Mouse (Mus musculus): ENCODE results near the gene Tmem39b. TPM values are rescaled to one million over a fixed set of nuclear protein-coding genes. Genes with fewer than 3 reads are reported as not detected.

The Tmem39b gene
- polyA plus RNA-seq, 1 experiment from 2014 or later, result 23.3 TPM

DNA sequence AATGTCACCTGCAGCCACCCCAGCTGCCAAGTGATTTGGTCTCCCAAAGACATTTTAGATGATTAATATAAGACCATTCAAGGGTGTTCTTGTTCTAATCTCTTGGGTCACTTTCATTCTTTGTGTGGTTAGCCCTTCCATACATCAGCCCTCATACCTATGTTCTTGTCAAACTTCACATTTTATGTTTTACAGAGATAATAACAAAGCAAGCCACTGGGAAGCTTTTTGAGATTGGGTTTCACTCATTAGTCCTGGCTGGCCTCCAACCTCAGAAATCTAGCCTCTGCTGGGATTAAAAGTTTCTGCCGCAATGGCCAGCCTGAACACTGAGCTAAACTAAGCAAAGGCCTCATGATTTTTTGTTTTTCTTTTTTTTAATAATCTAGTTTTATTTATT lies 3.6 kb upstream of the Tmem39b start:
- Histone ChIP-seq H3K4me3 (ENCODE audit: low read depth, low read length) (no peak overlapping the region), H3K27ac (ENCODE audit: low read depth, low read length) (no peak overlapping the region), H3K4me1 (ENCODE audit: control insufficient read depth, insufficient read depth, low read length) (peaks cover 28% of the 10 kb centered on the region), H3K36me3 (ENCODE audit: control insufficient read depth, insufficient read depth, low read length) (peaks cover 12% of the 10 kb centered on the region), H3K4me2 (ENCODE audit: low read depth, low read length) (no peak overlapping the region), H3K9me3 (ENCODE audit: control insufficient read depth, low read length) (no peaks in the 10 kb centered on the region), H3K9ac (replicated peaks; ENCODE audit: low read depth, low read length) (no peak overlapping the region), H3K27me3 (ENCODE audit: control insufficient read depth, insufficient read depth, low read length) (no peaks in the 10 kb centered on the region)
- 79% methylated on average over 1 of the region's 1 CpGs for WGBS
- ATAC-seq (ENCODE audit: low read depth), result no peak

DNA sequence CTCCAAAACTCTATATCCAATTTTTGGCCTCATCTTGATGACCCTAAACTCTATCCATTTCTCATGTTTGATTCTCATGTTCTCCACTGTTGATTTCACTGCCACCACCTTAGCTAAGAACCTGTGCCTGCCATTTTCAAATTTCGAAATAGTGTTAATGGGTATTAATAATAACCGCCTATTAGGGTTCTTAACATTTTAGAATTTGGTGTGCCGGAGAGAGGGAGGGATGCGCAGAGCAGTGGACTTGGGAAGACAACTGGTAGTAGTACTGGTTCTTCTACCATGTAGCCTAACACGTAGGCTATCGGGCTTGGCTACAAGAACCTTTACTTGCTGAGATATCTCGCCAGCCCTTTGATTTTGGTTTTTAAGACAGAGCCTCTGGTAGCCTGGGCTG lies 553 bp upstream of the Tmem39b start:
- H3K9me3 ChIP-seq (ENCODE audit: control insufficient read depth, low read length), result no peaks in the 10 kb centered on the region
- peak overlapping the region; percentile 61 for H3K4me2 ChIP-seq (ENCODE audit: low read depth, low read length)
- H3K4me1 ChIP-seq (ENCODE audit: control insufficient read depth, insufficient read depth, low read length), result peaks cover 22% of the 10 kb centered on the region
- H3K4me3 ChIP-seq (ENCODE audit: low read depth, low read length), result peak overlapping the region; percentile 63
- ATAC-seq (ENCODE audit: low read depth), result no peak
- 80% methylated on average over 7 of the region's 7 CpGs for WGBS
- peaks cover 10% of the 10 kb centered on the region; the same call in 1 of the 2 replicates for H3K36me3 ChIP-seq (ENCODE audit: control insufficient read depth, insufficient read depth, low read length)
- H3K9ac ChIP-seq (replicated peaks; ENCODE audit: low read depth, low read length), result peak overlapping the region; percentile 78
- no peaks in the 10 kb centered on the region for H3K27me3 ChIP-seq (ENCODE audit: control insufficient read depth, insufficient read depth, low read length)
- peak overlapping the region; percentile 98 for H3K27ac ChIP-seq (ENCODE audit: low read depth, low read length)

DNA sequence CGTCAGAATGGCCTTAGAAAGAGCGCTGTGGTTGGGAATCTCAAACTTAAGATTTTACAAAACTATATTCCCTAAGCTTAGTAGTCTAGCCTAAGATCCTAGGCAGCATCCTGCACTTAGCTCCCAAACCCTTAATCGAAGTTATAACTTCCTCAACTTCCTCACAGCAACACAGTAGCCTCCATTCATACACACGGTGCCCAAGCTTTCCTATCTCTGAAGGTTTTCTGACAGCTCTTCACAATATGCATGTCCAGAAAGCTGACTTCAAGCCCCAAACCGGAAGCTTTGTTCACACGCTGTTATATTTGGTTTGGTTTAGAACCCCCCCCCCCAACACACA lies 852 bp downstream of the Tmem39b start:
- no peak; the same call in 1 of the 2 replicates for ATAC-seq (ENCODE audit: low read depth)
- Histone ChIP-seq H3K4me1 (ENCODE audit: control insufficient read depth, insufficient read depth, low read length) (peaks cover 16% of the 10 kb centered on the region), H3K9ac (replicated peaks; ENCODE audit: low read depth, low read length) (peak overlapping the region; percentile 78)

DNA sequence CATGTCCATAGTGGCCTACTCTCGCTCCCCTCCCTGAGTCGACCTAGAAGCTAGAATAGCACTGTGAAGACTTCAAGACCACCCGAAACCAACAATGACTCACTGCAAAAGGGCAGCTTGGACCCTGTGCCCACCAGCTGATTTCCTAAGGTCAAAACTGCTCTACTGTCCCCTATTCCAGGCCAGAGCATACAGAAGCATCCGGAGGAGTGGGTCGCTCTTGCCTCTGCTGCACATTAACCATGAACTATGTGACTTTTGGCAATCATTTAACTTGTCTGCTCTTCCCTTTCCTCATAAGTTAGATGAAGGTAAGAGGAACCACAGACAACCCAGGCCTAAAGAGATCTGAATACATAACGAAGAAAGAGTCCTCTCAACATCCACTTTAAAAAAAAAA lies 12.1 kb downstream of the Tmem39b start:
- Histone ChIP-seq H3K9me3 (ENCODE audit: control insufficient read depth, low read length) (no peaks in the 10 kb centered on the region), H3K36me3 (ENCODE audit: control insufficient read depth, insufficient read depth, low read length) (peaks cover 72% of the 10 kb centered on the region), H3K4me1 (ENCODE audit: control insufficient read depth, insufficient read depth, low read length) (no peaks in the 10 kb centered on the region), H3K4me3 (ENCODE audit: low read depth, low read length) (no peak overlapping the region), H3K27ac (ENCODE audit: low read depth, low read length) (no peak overlapping the region), H3K4me2 (ENCODE audit: low read depth, low read length) (no peak overlapping the region), H3K27me3 (ENCODE audit: control insufficient read depth, insufficient read depth, low read length) (no peaks in the 10 kb centered on the region), H3K9ac (replicated peaks; ENCODE audit: low read depth, low read length) (no peak overlapping the region)
- ATAC-seq (ENCODE audit: low read depth), result no peak
- 95% methylated on average over 6 of the region's 6 CpGs for WGBS

More for the DNA sequence above, 852 bp downstream of the Tmem39b start:
- no peaks in the 10 kb centered on the region for H3K9me3 ChIP-seq (ENCODE audit: control insufficient read depth, low read length)
- H3K27me3 ChIP-seq (ENCODE audit: control insufficient read depth, insufficient read depth, low read length), result no peaks in the 10 kb centered on the region
- WGBS, result 25% methylated on average over 6 of the region's 6 CpGs
- peak overlapping the region; percentile 98 for H3K27ac ChIP-seq (ENCODE audit: low read depth, low read length)
- peaks cover 22% of the 10 kb centered on the region for H3K36me3 ChIP-seq (ENCODE audit: control insufficient read depth, insufficient read depth, low read length)
- peak overlapping the region; percentile 43 for H3K4me2 ChIP-seq (ENCODE audit: low read depth, low read length)
- H3K4me3 ChIP-seq (ENCODE audit: low read depth, low read length), result peak overlapping the region; percentile 63

DNA sequence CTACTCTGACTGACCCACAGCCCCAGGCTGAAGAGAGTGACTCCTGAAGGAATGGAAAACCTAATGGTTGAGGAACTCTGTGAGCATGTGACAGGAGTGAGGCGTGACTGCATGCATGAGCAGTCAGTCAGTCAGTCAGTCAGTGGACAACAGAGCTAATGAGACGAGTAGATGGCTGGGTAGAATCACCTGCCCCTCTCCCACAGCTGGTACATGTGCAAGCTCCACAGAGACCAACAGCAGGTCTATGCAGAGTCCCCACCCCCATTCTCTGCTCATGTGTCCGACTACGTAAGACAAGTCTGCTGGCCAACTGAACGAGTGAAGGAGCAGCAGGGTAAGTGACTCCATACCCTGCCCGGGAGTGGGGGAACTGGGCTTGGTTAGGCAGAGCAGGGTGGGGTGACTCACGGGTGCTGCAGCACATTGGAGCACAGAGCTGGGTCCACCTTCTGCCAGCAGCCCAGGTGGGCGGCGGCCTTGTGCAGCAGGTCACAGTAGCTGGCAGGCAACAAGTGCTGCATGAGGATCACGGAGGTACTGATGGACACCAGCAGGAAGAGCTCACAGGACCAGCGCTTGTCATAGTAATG lies 12.6 kb downstream of the Tmem39b start:
- H3K4me2 ChIP-seq (ENCODE audit: low read depth, low read length), result no peak overlapping the region
- H3K27ac ChIP-seq (ENCODE audit: low read depth, low read length), result no peak overlapping the region
- H3K4me3 ChIP-seq (ENCODE audit: low read depth, low read length), result no peak overlapping the region
- 87% methylated on average over 11 of the region's 11 CpGs for WGBS
- no peak for ATAC-seq (ENCODE audit: low read depth)
- no peak overlapping the region for H3K9ac ChIP-seq (replicated peaks; ENCODE audit: low read depth, low read length)
- no peaks in the 10 kb centered on the region for H3K9me3 ChIP-seq (ENCODE audit: control insufficient read depth, low read length)
- peaks cover 71% of the 10 kb centered on the region for H3K36me3 ChIP-seq (ENCODE audit: control insufficient read depth, insufficient read depth, low read length)
- no peaks in the 10 kb centered on the region for H3K27me3 ChIP-seq (ENCODE audit: control insufficient read depth, insufficient read depth, low read length)
- no peaks in the 10 kb centered on the region for H3K4me1 ChIP-seq (ENCODE audit: control insufficient read depth, insufficient read depth, low read length)

DNA sequence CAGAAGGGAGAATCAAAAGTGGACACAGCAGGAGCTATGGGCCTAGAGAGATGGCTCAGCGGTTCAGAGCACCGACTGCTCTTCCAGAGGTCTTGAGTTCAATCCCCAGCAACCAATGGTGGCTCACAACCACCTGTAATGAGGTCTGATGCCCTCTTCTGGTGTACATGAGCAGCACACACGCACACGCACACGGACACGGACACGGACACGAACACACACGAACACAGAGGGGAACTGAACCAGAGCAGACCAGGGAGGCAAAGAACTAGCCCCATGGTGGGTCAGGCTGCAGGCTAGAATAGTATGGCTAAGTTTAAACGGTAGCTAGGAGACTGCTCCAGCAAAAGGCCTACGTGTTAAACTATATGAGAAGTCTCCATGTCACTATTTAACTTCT lies 14.8 kb downstream of the Tmem39b start:
- H3K4me2 ChIP-seq (ENCODE audit: low read depth, low read length), result no peak overlapping the region
- H3K9me3 ChIP-seq (ENCODE audit: control insufficient read depth, low read length), result no peaks in the 10 kb centered on the region
- H3K27ac ChIP-seq (ENCODE audit: low read depth, low read length), result no peak overlapping the region
- no peak overlapping the region for H3K4me3 ChIP-seq (ENCODE audit: low read depth, low read length)
- WGBS, result 98% methylated on average over 11 of the region's 11 CpGs
- H3K27me3 ChIP-seq (ENCODE audit: control insufficient read depth, insufficient read depth, low read length), result no peaks in the 10 kb centered on the region
- no peak for ATAC-seq (ENCODE audit: low read depth)
- no peak overlapping the region for H3K9ac ChIP-seq (replicated peaks; ENCODE audit: low read depth, low read length)
- no peaks in the 10 kb centered on the region for H3K4me1 ChIP-seq (ENCODE audit: control insufficient read depth, insufficient read depth, low read length)
- peaks cover 72% of the 10 kb centered on the region for H3K36me3 ChIP-seq (ENCODE audit: control insufficient read depth, insufficient read depth, low read length)

DNA sequence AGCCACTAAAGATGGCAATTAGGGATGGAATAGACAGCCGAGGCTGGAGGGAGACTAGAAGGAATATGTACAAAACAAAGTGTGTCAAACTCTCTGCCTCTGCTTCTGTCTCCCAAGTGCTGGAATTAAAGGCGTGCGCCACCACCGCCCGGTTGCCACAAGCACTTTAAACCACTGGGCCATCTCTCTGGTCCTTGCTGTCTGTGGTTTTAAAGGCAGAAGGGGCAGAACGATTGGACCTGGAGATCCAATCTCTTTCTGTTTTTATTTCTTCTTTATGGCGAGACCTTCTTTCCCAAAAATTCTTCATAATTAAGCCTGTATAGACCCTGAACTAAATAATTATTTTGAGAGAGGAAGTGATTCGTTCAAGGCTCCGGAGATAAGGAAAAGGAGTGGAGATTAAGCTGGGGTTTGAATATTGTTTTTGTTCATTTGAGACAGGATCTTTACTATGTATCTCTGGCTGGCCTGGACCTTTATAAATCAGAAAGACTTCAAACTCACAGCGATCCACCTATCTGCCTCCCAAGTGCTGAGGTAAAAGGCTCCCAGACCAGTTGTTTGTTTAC lies 23.7 kb downstream of the Tmem39b start:
- peak overlapping the region; percentile 99 for H3K4me3 ChIP-seq (ENCODE audit: low read depth, low read length)
- H3K9ac ChIP-seq (replicated peaks; ENCODE audit: low read depth, low read length), result peak overlapping the region; percentile 84
- no peaks in the 10 kb centered on the region; the same call in 1 of the 2 replicates for H3K4me1 ChIP-seq (ENCODE audit: control insufficient read depth, insufficient read depth, low read length)
- peak overlapping the region; percentile 91 for H3K4me2 ChIP-seq (ENCODE audit: low read depth, low read length)
- ATAC-seq (ENCODE audit: low read depth), result no peak
- WGBS, result 10% methylated on average over 10 of the region's 10 CpGs
- H3K36me3 ChIP-seq (ENCODE audit: control insufficient read depth, insufficient read depth, low read length), result peaks cover 16% of the 10 kb centered on the region
- H3K27ac ChIP-seq (ENCODE audit: low read depth, low read length), result peak overlapping the region; percentile 90
- H3K9me3 ChIP-seq (ENCODE audit: control insufficient read depth, low read length), result no peaks in the 10 kb centered on the region
- H3K27me3 ChIP-seq (ENCODE audit: control insufficient read depth, insufficient read depth, low read length), result no peaks in the 10 kb centered on the region; the same call in 1 of the 2 replicates

DNA sequence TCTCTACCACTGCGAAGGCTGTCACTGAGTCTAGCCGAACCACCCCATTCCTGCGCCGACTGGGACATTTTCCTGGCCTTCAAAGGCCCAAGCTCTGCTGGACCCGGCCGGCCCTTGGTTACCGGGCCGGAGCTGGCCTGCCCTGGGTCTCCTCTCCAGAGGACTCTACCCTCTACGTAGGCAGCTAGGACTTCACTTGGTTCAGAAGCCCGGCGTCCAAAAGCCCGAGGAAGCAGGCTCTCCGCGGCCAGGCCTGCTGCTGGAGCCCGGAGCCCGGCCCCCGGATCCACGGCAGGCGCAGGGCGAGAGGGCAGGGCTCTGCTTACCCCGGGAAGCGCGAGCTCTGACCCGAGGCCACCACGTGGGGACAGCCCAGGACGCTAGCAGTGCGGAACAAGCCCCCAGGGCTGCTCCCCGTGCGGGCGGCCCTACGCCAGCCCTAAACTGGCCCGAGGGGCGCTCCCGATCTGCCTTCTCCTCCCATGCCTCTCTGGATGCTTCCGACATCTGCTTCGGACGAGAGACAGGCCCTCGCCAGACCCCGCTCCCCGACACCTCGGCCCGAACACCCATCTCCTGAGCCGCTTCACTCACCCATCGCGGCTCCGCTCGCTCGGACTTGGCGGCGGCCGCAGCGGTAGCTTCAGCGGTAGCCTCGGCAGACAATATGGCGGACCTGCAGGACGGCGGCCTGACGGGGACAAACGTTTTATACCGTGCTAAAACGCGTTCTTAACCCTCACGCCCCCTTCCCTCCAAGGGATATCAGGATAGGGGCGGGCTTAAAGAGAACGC lies 24.4 kb downstream of the Tmem39b start, which contains the start of gene Kpna6:
Gene Kpna6, minus strand, starts transcription at position 685 of the 795 bp plus-strand sequence.
- peak; percentile 92 for ATAC-seq (ENCODE audit: low read depth)
- H3K4me1 ChIP-seq (ENCODE audit: control insufficient read depth, insufficient read depth, low read length), result no peaks in the 10 kb centered on the region; the same call in 1 of the 2 replicates
- H3K27me3 ChIP-seq (ENCODE audit: control insufficient read depth, insufficient read depth, low read length), result no peaks in the 10 kb centered on the region; the same call in 1 of the 2 replicates
- H3K36me3 ChIP-seq (ENCODE audit: control insufficient read depth, insufficient read depth, low read length), result peaks cover 14% of the 10 kb centered on the region
- peak within 1 kb of the TSS; percentile 91 for H3K4me2 ChIP-seq (ENCODE audit: low read depth, low read length)
- H3K9ac ChIP-seq (replicated peaks; ENCODE audit: low read depth, low read length), result peak within 1 kb of the TSS; percentile 84
- peak within 1 kb of the TSS; percentile 99 for H3K4me3 ChIP-seq (ENCODE audit: low read depth, low read length)
- H3K27ac ChIP-seq (ENCODE audit: low read depth, low read length), result peak within 1 kb of the TSS; percentile 90
- no peaks in the 10 kb centered on the region for H3K9me3 ChIP-seq (ENCODE audit: control insufficient read depth, low read length)
- under 1% methylated on average over 59 of the region's 65 CpGs for WGBS
